Mouse (Mus musculus) E14TG2a.4 (cell line): ENCODE data around the gene Btrc.

Experiments
- H3K27me3 ChIP-seq: 2 replicates; pipeline ENCODE4 v1.6.1; 2014; ENCODE audit warnings: low read length, control low read depth; ENCODE audit not compliant: insufficient read depth
- H3K36me3 ChIP-seq: 2 replicates; pipeline ENCODE4 v1.6.1; 2014; ENCODE audit warnings: low read length, control low read depth; ENCODE audit not compliant: insufficient read depth
- H3K4me1 ChIP-seq: replicated peaks from 2 replicates; pipeline ENCODE4 v1.6.1; 2014; ENCODE audit warnings: low read depth, low read length, control low read depth
- H3K4me3 ChIP-seq: replicated peaks from 2 replicates; pipeline ENCODE4 v1.5.1; 2014; ENCODE audit warnings: mild to moderate bottlenecking, low read length
- H3K9me3 ChIP-seq: 2 replicates; pipeline ENCODE4 v1.6.1; 2014; ENCODE audit warnings: low read length, control low read depth
- CTCF ChIP-seq: conservative IDR thresholded peaks from 2 replicates; pipeline ENCODE4 v1.5.1; 2014; ENCODE audit warnings: low read length
- NANOG ChIP-seq: IDR thresholded peaks from 2 replicates; pipeline ENCODE4 v1.6.1; 2014; ENCODE audit warnings: borderline replicate concordance, low read length, mixed read lengths
- POU5F1 ChIP-seq: IDR thresholded peaks from 2 replicates; pipeline ENCODE4 v1.6.1; 2014; ENCODE audit warnings: low read length, borderline replicate concordance

Gene Btrc

DNA sequence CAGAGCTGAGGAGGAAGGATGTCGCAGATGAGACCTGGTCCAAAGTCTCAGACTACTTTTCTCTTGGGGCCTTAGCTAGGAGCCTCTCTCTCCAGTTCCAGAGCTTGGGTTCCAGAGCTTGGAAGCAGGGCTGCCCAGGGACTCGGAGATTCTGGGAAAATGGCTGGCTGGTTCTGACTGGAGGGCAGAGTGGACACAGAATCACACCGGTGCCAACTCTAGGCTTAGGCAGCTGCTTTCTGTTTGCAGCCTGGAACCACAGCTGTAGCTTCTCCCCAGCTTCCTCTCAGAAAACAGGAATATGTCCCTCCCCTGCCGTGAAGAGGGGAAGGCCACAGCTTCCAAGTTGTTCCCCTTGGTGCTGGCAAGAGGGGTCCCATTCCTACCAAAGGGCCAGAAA is 186.4 kb downstream of the Btrc start:
- Histone ChIP-seq H3K36me3 (peaks cover 31% of the 10 kb centered on the region), H3K27me3 (peaks cover 41% of the 10 kb centered on the region), H3K4me3 (no peak overlapping the region), H3K9me3 (no peaks in the 10 kb centered on the region), H3K4me1 (peaks cover 56% of the 10 kb centered on the region)
- no peak for TF ChIP-seq CTCF
- TF ChIP-seq NANOG, result no peak
- TF ChIP-seq POU5F1, result no peak

DNA sequence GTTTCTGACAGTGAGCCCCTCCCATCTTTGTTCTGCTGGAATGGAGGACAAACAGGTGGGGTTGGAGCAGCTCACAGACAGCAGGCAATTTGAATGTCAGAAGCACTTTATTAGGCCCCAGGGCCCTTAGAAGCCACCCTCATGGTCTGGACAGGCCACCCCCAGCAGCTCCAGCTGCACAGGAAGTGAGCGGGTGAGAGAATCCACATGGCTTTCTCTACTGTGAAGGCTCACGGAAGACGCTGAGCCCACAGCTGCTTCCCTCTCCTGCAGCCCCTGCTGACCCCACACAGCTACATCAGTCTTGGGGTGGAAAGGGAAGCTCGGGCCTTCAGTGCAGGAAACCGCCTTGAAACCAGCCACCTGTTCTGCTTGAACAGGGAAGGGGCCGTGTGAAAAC is 188.7 kb downstream of the Btrc start:
- Histone ChIP-seq H3K9me3 (no peaks in the 10 kb centered on the region), H3K27me3 (peaks cover 19% of the 10 kb centered on the region), H3K36me3 (peaks cover 51% of the 10 kb centered on the region), H3K4me1 (peaks cover 45% of the 10 kb centered on the region), H3K4me3 (peak overlapping the region; percentile 50)
- TF ChIP-seq CTCF (no peak), POU5F1 (no peak), NANOG (no peak)

DNA sequence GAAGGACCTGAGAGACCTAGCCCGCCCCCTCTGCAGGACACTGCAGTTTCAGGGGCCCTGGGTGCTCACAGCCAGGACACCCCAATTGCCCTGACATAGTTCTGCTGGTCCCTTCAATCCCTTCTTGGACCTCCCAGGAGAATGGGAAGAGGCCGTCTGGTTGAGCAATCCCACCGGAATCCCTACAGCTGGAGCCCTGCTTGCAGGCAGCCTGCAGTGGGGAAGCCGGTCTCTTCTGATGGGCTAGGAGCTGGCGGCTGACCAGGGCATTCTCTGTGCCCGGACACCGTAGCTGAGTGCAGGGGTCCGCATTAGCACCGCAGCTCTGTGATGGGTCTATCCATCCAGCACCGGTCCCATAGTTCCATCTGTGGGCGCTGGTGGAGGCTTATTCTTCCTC is 190.6 kb downstream of the Btrc start:
- peaks cover 44% of the 10 kb centered on the region for H3K4me1 ChIP-seq
- no peak for TF ChIP-seq CTCF
- TF ChIP-seq NANOG, result no peak
- TF ChIP-seq POU5F1, result no peak
- no peak overlapping the region for H3K4me3 ChIP-seq
- H3K27me3 ChIP-seq, result peaks cover 8% of the 10 kb centered on the region; the same call in 1 of the 2 replicates
- no peaks in the 10 kb centered on the region for H3K9me3 ChIP-seq
- peaks cover 63% of the 10 kb centered on the region for H3K36me3 ChIP-seq

DNA sequence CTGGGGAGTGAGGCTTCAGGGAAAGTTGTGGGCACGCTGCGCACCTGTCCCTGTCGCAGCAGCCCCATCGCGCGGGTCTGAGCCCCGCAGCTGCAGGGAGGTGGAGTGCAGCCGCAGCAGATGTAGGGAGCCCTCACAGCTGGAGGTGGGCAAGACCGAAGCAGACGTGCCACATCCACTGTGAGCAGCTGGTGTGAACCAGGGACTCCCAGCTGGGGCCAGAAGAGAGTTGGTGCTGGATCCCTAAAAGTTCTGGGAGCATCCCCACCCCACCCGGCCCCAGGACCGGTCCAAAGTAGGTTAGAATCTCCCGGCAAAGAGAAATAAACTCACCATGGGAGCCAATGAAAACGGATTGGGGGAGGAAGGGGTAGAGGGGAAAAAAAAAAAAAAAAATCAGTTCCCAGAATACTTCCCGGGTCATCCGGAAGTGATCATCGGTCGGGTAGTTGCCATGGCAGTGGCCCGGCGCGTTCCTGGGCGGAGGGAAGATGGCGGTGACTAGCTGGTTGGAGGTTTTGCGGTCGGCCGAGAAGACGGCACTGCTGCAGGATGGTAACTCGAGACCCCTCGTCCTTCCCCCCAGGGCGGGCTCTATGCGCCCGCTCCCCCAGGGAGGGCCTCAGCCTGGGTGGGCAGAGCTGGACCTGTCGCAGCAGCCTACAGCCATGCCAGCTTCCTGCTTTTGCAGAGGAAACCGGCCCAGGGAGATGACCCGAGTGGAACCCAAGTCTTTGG is 196.8 kb downstream of the Btrc start, which contains the start of the genes Poll and Gm17018:
Poll (minus strand) TSS at position 379 of the 738 bp plus-strand sequence.
Gm17018 (plus strand) TSS at position 463 of the 738 bp plus-strand sequence.
- H3K4me3 ChIP-seq, result peak within 1 kb of the TSS; percentile 90
- no peaks in the 10 kb centered on the region for H3K9me3 ChIP-seq
- H3K27me3 ChIP-seq, result no peaks in the 10 kb centered on the region
- H3K4me1 ChIP-seq, result peaks cover 36% of the 10 kb centered on the region
- TF ChIP-seq POU5F1, result no peak
- TF ChIP-seq NANOG, result no peak
- TF ChIP-seq CTCF, result no peak
- peaks cover 37% of the 10 kb centered on the region for H3K36me3 ChIP-seq

DNA sequence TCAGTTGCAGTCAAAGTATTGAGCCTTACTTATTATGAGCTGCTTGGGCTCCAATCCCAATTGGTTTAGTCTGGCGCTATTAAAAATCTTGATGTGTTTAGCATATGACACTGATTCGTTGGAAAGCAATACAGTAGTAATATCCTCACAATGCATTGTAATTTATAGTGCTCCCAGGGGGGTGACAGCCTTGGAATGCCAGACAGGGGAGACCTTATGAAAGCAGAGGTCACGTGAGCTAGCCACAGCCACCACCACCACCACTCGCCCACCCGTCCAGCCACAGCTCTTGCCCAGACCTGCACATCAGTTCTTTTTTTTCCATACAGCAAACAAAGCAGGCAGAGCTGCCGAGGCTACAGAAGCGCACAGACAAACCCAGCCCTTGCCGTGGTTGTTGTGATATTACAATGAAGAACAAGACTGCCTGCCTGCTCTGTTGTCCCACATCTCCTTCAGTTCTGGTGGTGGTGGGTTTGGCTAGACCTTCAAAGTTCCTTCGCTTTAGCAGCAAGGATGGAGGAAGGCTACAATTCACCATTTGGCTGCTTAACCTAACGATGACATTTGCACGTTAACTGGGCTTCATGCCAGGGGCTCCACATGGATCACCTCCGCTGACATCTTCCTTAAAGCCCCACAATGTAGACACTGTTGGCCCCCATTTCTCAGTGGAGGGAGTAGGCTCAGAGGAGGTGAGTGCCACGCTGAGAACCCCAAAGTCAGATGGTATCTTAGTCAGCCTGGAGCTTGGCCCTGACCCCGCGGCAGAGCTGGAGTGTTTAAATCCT is 202.6 kb downstream of the Btrc start:
- TF ChIP-seq CTCF, result no peak
- no peak for TF ChIP-seq POU5F1
- no peak for TF ChIP-seq NANOG
- peaks cover 51% of the 10 kb centered on the region for H3K4me1 ChIP-seq
- H3K27me3 ChIP-seq, result no peaks in the 10 kb centered on the region
- H3K4me3 ChIP-seq, result no peak overlapping the region
- peaks cover 8% of the 10 kb centered on the region; the same call in 1 of the 2 replicates for H3K36me3 ChIP-seq
- no peaks in the 10 kb centered on the region for H3K9me3 ChIP-seq

DNA sequence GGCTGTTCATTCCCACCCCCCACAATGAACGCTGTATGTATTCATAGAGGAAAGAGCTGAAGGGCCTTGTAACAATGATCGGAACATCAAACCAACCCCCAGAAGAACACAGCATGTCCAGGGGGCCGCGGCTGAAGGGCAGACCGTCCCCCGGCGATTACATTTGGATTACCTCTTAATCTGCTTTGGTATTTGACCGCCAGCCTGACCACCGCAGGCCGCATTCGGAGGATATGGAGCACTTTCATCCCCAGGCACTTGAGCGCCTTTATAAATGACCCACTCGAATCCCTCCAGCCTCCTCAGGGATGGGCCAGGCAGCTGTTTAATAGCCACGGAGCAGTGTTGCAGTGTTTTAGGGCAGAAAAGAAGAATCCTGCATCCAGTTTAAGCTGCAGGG is 203.8 kb downstream of the Btrc start:
- Histone ChIP-seq H3K4me3 (peak overlapping the region; percentile 49; the same call in 1 of the 2 replicates), H3K36me3 (peaks cover 14% of the 10 kb centered on the region), H3K27me3 (no peaks in the 10 kb centered on the region), H3K4me1 (peaks cover 61% of the 10 kb centered on the region), H3K9me3 (no peaks in the 10 kb centered on the region)
- TF ChIP-seq NANOG (no peak), POU5F1 (no peak), CTCF (no peak)

DNA sequence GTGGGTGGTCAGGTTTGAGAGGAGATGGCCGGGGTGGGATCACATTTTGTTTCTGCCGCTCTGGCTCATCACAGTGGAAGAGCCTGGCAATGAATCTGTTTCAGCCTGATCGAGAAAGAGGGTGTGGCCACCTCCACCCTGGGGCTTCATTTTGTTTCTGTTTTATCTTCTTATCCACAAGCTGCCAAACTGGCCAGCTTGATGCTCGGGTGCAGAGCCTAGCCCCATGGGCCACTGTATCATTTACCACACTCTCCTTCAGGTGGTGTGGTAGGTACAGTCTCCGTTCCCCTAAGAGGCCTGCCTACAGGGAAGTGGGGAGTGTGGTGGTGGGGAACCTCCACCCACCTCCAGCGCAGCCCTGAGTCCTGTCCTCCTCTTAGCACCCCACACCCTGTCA is 209.5 kb downstream of the Btrc start:
- peaks cover 35% of the 10 kb centered on the region for H3K36me3 ChIP-seq
- no peak for TF ChIP-seq POU5F1
- no peak for TF ChIP-seq CTCF
- no peak for TF ChIP-seq NANOG
- no peaks in the 10 kb centered on the region for H3K9me3 ChIP-seq
- H3K4me1 ChIP-seq, result peaks cover 78% of the 10 kb centered on the region
- H3K27me3 ChIP-seq, result no peaks in the 10 kb centered on the region
- no peak overlapping the region for H3K4me3 ChIP-seq

DNA sequence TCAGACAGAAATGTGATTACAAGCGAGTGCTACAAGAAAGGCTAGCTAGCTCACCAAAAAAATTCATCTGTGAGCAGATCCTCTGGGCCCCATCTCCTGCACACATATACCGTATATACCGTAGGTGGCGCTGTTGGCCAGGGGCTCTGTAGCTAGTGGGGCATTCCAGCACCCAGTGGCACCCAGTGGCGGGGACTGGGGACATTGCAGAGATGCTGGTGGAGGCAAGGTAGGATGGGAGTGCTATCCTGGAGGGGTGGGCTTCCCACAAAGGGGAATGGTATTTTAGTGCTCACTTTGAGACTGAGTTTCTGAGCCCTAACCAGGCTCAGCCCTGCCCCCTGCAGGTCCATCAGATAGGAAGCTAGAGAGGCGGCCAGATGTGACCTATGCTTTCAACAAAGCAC is 210.3 kb downstream of the Btrc start:
- no peaks in the 10 kb centered on the region for H3K27me3 ChIP-seq
- peak; percentile 80 for TF ChIP-seq CTCF
- TF ChIP-seq NANOG, result no peak
- H3K9me3 ChIP-seq, result no peaks in the 10 kb centered on the region
- peaks cover 76% of the 10 kb centered on the region for H3K4me1 ChIP-seq
- H3K4me3 ChIP-seq, result no peak overlapping the region
- H3K36me3 ChIP-seq, result peaks cover 42% of the 10 kb centered on the region
